Mouse (Mus musculus): ENCODE measurements around the gene Ankef1.

DNA sequence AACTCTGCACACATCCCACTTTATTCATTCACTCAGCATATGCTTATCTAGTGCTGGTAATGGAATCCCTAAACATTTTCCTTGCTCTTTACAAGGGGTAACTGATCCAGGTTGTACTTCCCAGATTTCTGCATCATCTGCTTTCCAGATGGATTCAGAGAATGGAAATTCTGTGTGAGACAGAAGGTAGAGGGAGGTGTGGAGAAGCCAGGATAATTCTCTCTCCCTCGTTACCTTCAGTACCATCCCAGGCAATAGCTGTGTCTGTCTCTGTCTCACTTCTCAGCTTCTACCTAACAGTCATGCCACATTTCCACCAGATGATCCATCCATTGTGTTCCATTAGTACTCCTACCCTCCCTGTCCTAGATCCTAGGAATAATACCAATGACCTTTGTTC, 60.6 kb downstream of the Ankef1 start:
- TF ChIP-seq CTCF (IDR thresholded peaks at IDR 0.05; ENCODE audit: low read depth): no peak
- no peak for TF ChIP-seq EP300 (IDR thresholded peaks at IDR 0.05; ENCODE audit: low read depth)

All from liver, embryonic 14.5 days (tissue).